Mouse (Mus musculus) induced T-regulatory cell, adult 2 months (primary cell): ENCODE results near the gene Cdh5.
A peak's percentile ranks its signal among the peaks of the same experiment; 100 is the strongest.
"Not testable (repeated sequence)": the region's sequence is repeated elsewhere in the genome, so short reads cannot be mapped to it uniquely, and the experiment has no call there.

Source experiments
- DNase-seq: peaks from one replicate; pipeline ENCODE4 v3.0.0-alpha.2; 2012; ENCODE audit warnings: low read depth

Gene Cdh5

GRCm38 (mm10) chr8:104101415-104101814 lies at the start of gene Cdh5:
Gene Cdh5, plus strand, starts transcription at chr8:104101625.
- no peak for DNase-seq

GRCm38 (mm10) chr8:104059922-104060321 lies 41.5 kb upstream of the Cdh5 start:
- DNase-seq, result no peak

GRCm38 (mm10) chr8:104060446-104060845 lies 41.0 kb upstream of the Cdh5 start:
- no peak for DNase-seq

- DNase-seq, result no peak
Observed at GRCm38 (mm10) chr8:104061048-104061988, 40.1 kb upstream of the Cdh5 start.

GRCm38 (mm10) chr8:104061989-104062820 lies 39.2 kb upstream of the Cdh5 start:
- no peak for DNase-seq

GRCm38 (mm10) chr8:104065223-104065622 lies 36.2 kb upstream of the Cdh5 start:
- no peak for DNase-seq

- DNase-seq, result no peak
Observed at GRCm38 (mm10) chr8:104065906-104066518, 35.4 kb upstream of the Cdh5 start.

GRCm38 (mm10) chr8:104067390-104067925 lies 34.0 kb upstream of the Cdh5 start:
- no peak for DNase-seq

GRCm38 (mm10) chr8:104068421-104069035 lies 32.9 kb upstream of the Cdh5 start:
- DNase-seq, result no peak

- not testable (repeated sequence) for DNase-seq
Observed at GRCm38 (mm10) chr8:104070201-104070865, 31.1 kb upstream of the Cdh5 start.

GRCm38 (mm10) chr8:104070949-104071348 lies 30.5 kb upstream of the Cdh5 start:
- no peak for DNase-seq

- DNase-seq, result no peak
Observed at GRCm38 (mm10) chr8:104075079-104075478, 26.3 kb upstream of the Cdh5 start.

- peak; percentile 10 for DNase-seq
Observed at GRCm38 (mm10) chr8:104076541-104077412, 24.6 kb upstream of the Cdh5 start.

GRCm38 (mm10) chr8:104078091-104078490 lies 23.3 kb upstream of the Cdh5 start:
- DNase-seq, result no peak

- no peak for DNase-seq
Observed at GRCm38 (mm10) chr8:104085281-104085680, 16.1 kb upstream of the Cdh5 start.

GRCm38 (mm10) chr8:104086615-104087014 lies 14.8 kb upstream of the Cdh5 start:
- DNase-seq, result no peak

GRCm38 (mm10) chr8:104087091-104087490 lies 14.3 kb upstream of the Cdh5 start:
- no peak for DNase-seq

GRCm38 (mm10) chr8:104087878-104088277 lies 13.5 kb upstream of the Cdh5 start:
- not testable (repeated sequence) for DNase-seq

- no peak for DNase-seq
Observed at GRCm38 (mm10) chr8:104088881-104089280, 12.5 kb upstream of the Cdh5 start.
